Mouse (Mus musculus) kidney, adult 11 months (tissue): ENCODE results near the gene Ryr2.
"Not testable (repeated sequence)": the region's sequence is repeated elsewhere in the genome, so short reads cannot be mapped to it uniquely, and the experiment has no call there.

ENCODE experiments used
- DNase-seq: peaks from one replicate; pipeline ENCODE4 v3.0.0; 2022

The Ryr2 gene

GRCm38 (mm10) chr13:11869971-11870370, 236.8 kb downstream of the Ryr2 start:
- no peak for DNase-seq

DNA sequence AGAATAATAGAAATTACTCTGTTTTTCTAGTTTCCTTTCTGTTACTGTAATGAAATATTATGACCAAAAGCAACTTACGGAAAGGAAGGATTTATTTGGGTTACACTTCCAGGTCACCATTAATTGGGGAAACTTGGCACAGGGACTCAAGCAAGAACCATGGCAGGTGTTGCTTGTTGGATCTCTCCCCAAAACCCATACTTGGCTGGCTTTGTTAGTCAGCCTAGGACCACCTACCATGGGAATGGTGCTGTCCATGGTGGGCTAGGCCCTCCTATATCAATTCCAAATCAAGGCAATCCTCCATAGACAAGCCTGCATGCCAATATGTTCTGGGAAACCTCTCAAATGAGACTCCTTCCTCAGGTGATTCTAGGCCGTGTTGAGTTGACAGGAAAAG, 237.3 kb downstream of the Ryr2 start:
- no peak for DNase-seq

- DNase-seq = no peak
These were observed 237.8 kb downstream of the Ryr2 start for GRCm38 (mm10) chr13:11868979-11869378.

DNA sequence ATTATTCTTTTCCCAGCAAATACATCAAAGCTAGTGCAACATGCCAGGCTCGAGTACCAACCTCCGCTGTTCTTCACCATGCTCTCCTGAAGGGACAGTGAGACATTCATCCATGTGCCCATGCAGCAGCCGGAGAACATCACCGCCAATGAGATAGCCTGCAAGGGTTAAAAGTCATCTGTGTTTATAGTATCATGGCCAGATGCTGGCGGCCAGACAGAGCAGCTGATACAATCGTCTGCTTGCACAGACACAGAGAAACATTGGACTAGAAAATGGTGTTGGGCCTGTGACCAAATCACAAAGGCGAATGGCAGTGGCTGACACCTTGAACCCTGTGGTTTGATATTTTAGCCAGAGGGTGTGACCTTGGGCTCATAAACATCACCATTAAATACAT, 238.7 kb downstream of the Ryr2 start:
- no peak for DNase-seq

- DNase-seq = no peak
These were observed 241.5 kb downstream of the Ryr2 start for GRCm38 (mm10) chr13:11865261-11865660.

GRCm38 (mm10) chr13:11851691-11852090, 255.1 kb downstream of the Ryr2 start:
- DNase-seq = no peak

DNA sequence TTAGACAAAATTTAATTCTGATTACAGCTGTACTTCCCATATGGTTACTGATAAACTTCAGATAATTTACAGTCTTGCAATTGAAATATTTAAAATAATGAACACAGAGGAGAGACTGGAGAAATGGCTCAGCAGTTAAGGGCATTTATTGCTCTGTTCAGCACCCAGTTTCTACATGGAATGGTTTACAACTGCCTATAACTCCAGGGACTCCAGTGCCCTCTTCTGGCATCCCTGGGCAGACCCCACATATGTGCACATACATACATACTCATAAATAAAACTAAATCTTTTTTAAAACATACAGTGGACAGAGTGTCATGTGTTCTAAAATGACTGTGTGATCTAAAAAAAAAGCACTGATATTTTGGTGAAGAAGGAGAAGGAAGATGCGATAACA, 262.9 kb downstream of the Ryr2 start:
- DNase-seq = no peak

GRCm38 (mm10) chr13:11837870-11838269, 268.9 kb downstream of the Ryr2 start:
- no peak for DNase-seq

DNA sequence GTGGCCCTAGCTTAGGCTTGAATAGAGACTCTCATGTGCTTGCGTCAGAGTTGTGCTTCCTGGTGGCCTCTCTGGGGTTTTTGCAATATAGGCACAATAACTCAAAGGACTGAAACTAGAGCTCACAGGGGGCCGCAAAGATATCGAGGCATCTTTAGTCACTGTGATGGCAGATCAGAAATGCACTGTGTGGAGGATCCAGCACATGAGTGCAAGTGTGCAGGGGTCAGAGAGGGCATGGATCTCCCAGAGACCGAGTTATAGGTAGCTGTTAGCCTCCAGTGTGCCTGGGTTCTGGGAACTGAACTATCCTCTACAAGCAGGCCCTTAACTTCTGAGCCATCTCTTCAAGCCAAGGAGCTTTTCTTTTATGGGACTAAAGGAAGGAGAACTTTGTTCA, 269.6 kb downstream of the Ryr2 start:
- DNase-seq = no peak

DNA sequence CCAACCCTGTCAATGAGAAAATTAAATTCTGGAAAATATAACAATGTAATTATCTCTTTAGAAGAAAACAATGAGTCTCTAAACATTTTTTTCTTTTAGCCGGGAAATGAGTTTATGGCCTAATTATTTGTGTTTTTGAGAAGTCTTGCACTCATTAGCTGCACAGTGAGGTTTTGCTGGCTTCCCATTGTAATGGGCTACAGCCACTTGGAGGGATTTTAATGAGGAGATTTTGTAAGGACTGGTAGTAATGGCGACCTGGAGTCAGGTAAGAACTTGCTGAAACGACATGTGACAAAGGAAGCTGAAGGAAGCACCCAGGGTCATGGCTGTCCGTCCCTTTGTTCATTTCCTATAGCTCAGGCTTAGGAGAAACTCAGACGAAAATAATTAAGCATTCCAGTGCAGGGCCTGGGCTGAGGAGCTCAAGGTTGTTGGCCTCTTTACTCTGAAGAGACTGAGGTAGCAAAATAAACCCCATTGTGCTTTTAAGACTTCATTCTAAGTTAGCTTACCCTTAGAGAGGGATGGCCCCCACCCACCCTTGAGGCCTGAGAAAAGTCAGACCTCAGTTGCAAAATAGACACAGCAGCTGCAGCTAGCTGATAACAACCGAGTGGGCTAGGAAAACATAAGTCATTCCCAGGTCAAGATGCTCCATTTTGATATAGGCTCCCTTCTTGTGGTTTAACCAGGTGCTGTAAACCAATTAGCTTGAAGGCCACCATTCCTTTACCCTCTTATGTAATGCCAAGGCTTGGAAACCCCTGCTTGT, 270.3 kb downstream of the Ryr2 start:
- DNase-seq = no peak

DNA sequence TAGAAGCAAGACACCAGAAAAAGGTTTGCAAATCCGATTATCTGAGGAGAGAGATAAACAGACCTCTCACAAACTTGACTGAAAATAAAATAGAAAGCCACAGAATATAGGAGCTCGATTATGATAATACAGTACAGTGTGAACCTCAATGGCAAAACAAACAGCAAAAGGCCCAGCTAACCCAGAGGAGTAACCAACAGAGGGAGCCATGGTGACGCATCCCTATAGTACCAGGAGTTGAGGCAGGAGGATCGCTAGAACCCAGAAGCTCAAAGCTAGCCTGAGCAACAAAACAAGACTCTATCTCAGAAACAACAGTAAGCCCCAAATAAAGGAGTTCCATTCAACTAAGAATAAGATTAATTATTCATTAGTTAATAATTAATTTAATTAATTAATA, 275.5 kb downstream of the Ryr2 start:
- no peak for DNase-seq

DNA sequence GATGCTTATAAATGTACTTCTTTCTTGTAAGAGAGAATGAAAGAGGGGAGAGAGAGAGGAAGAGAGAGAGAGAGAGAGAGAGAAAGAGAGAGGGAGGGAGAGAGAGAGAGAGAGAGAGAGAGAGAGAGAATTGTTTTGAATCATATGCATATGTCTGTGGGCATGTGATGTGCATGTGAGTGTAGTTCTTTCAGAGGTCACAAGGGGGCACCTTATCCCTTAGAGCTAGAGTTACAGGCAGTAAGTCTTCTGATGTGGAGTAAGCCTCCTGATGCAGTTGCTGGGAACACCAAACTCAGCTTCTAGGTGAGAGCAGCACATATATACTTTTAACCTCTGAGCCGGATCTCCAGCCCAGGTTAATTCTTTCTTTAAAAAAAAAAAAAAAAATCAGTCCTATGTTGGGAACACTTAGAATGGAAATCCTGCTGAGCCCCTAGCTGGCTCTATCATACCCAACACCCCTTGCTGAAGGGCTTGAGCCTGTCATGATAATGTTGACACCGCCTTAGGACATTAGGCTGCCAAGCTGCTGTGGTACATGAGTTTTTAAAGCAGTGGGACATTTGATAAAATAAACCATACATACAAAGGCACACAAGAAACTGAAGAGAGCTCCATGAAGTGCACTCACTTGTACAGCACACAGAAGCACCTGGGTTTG, 281.1 kb downstream of the Ryr2 start:
- no peak for DNase-seq

GRCm38 (mm10) chr13:11818723-11819122, 288.0 kb downstream of the Ryr2 start:
- no peak for DNase-seq

DNA sequence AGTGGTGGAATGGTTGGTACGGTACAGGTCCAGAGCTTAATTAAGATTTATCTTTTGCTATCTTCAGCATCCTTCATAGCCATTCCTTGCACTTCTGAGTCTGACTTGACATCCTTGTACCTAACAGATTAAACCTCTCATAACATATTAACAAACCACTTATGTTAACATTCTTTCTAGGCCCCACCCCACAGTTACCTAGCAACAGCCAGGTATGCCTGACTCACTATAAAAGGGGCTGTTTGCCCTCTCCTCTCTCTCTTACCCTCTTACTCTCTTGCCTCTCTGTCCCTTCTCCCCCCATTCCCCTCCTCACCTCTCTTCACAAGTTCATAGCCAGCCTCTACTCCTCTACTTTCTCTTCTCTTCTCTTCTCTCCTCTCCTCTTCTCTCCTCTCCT, 297.4 kb downstream of the Ryr2 start:
- not testable (repeated sequence) for DNase-seq

- DNase-seq = no peak
These were observed 314.2 kb downstream of the Ryr2 start for GRCm38 (mm10) chr13:11792536-11792935.

- DNase-seq = no peak
These were observed 316.2 kb downstream of the Ryr2 start for GRCm38 (mm10) chr13:11790536-11790935.

DNA sequence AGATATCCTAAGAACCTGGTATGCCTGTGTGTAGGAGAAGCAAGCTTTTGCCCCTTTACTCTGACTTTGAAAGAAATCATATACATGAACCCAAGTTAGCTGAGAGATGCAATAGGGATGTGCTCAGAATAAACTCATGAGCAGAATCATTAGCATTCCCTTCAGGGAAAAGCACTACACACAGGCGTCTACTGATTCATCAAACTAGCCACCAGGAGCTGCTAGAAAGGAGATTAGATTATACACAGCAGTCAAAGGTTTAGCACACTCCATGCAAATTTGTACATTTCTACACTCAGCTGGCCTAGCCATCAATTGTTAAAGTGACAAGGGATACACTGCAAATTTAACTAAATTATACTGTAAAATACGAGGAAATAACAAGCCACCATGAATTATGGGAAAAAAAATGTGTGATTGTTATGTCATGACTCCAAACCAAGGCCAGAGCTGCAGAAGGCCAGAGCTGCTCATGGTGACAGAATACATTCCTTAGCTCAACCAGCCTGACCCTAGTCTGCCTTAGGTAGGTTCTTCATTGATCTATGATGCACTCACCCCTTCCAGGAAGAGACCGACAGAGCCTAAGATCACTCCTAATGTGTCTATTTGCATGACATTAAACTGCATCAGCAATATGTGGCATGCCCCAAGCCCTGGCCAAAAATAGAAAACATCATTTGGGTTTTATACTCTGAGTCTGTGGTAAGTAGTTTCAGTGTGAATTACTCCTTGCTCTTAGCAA, 324.2 kb downstream of the Ryr2 start:
- no peak for DNase-seq

DNA sequence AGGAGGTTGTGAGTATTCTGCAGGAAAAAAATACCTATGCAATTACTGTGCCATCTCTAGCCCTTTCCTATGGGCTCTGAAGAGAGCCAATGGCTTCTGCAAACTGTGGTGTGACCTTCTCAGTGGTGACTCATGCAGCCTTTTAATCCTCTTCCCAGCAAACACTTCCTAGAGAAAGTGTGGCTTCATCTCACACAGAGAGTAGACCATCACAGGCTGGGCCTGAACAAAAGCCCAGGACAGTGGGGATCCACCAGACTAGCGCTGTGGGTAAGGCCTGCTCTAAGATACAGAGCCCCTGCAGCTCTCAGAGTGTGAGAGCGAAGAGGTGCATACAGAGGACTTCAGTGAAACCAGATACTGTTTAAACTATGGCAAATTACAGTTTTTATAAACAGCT, 325.7 kb downstream of the Ryr2 start:
- DNase-seq = no peak

GRCm38 (mm10) chr13:11777726-11778125, 329.0 kb downstream of the Ryr2 start:
- no peak for DNase-seq

DNA sequence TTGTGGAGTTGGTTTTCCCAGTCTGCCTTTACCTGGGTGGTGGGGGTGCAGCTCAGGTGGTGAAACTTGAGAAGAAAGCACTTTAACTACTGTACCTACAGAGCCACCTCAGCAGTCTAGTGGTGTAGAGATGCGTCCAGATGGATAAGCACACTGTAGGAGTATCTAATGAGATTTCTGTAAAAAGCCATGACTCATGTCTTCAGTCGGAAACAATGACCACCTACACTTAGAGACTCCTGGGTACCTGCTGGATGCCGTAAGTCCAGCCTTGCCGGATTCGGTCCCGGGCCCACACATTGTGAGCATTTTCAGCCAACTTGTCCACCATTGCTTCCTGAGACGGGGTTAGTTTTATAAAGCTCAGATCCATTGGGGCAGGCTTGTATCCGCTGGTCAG, 334.6 kb downstream of the Ryr2 start:
- no peak for DNase-seq

DNA sequence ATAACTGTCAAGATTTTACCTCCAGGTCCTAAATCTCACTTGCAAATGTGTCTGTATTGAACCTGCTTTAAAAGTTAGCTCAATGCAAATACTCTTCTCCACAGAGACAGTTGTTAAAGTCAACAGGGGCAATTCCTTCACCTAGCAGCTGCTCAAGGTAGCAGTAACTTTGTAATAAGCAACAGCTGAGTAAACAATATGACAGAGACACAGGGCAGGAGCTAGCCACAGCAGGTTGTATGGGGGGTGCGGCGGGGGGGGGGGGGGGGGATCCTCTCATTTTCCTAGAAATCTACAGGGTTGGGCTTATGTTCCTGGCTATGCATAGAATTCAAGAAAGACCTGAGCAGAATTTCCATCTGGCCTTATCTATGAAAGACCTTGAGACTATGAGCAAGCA, 339.8 kb downstream of the Ryr2 start:
- no peak for DNase-seq

DNA sequence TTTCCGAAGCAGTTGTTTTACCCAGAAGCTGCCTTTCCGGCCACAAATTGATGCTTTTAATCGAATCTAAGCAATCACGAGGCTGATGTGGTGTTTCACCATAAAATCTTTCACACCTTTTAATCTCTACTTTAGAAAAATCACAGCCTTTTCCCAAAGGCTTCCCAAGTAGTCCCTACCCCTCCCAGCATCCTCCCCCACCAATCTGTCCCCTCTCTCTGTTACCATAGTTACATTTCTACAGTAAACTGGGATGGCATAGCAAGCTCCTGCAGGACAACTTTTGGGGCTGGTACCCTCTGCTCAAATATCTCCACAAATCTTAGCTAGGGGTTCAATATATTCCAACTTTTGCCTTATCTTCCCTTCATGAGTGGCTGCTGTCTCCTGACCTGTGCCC, 342.8 kb downstream of the Ryr2 start:
- no peak for DNase-seq

GRCm38 (mm10) chr13:11763104-11763503, 343.6 kb downstream of the Ryr2 start:
- no peak for DNase-seq

DNA sequence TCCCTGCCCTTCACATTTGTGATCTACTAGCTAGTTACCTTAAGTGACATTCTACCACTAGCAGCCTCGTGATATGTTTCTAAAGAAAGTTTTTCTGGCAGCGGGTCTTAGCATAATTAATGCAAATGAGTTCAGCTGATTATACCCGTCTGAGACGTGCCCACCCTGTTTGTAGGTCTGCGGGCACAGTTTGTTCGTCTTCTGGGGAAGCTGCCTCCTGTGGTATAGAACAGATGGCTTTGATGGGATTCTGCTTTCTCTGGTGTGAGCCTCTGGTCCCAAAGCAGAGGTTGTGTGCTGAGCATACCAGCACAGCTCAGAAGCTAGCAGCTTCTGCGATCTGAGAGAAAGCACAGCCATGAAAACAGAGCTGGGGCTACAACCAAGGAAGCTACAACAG, 348.9 kb downstream of the Ryr2 start:
- no peak for DNase-seq
